Mouse (Mus musculus) E14TG2a.4 (cell line): ENCODE results near the gene Gm49384.
A peak's percentile ranks its signal among the peaks of the same experiment; 100 is the strongest.

Experiments used
- H3K27me3 ChIP-seq: 2 replicates; pipeline ENCODE4 v1.6.1; 2014; ENCODE audit warnings: low read length, control low read depth; ENCODE audit not compliant: insufficient read depth
- H3K36me3 ChIP-seq: 2 replicates; pipeline ENCODE4 v1.6.1; 2014; ENCODE audit warnings: low read length, control low read depth; ENCODE audit not compliant: insufficient read depth
- H3K4me1 ChIP-seq: replicated peaks from 2 replicates; pipeline ENCODE4 v1.6.1; 2014; ENCODE audit warnings: low read depth, low read length, control low read depth
- H3K4me3 ChIP-seq: replicated peaks from 2 replicates; pipeline ENCODE4 v1.5.1; 2014; ENCODE audit warnings: mild to moderate bottlenecking, low read length
- H3K9me3 ChIP-seq: 2 replicates; pipeline ENCODE4 v1.6.1; 2014; ENCODE audit warnings: low read length, control low read depth
- CTCF ChIP-seq: conservative IDR thresholded peaks from 2 replicates; pipeline ENCODE4 v1.5.1; 2014; ENCODE audit warnings: low read length
- NANOG ChIP-seq: IDR thresholded peaks from 2 replicates; pipeline ENCODE4 v1.6.1; 2014; ENCODE audit warnings: borderline replicate concordance, low read length, mixed read lengths
- POU5F1 ChIP-seq: IDR thresholded peaks from 2 replicates; pipeline ENCODE4 v1.6.1; 2014; ENCODE audit warnings: low read length, borderline replicate concordance

Gm49384 gene

DNA sequence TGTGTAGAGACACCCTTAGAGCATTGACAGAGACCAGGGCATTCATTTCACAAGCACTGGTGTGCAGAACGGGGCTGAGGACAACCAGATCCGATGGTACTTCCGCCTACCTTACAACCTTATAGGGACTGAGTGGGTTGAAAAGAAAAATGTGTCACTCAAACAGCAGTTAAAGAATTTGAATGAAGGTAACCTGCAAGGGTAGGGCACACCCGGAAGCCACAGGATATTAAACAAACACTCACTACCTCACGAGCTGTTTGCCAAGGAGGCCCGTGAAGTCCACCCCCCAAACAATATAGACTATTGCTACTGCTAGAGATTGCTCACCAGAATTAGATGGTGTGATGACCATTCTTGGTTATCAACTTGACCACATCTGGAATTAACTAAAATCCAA, 31.7 kb upstream of the Gm49384 start:
- Histone ChIP-seq H3K4me3 (no peak overlapping the region), H3K4me1 (no peaks in the 10 kb centered on the region), H3K27me3 (peaks cover 12% of the 10 kb centered on the region), H3K9me3 (no peaks in the 10 kb centered on the region), H3K36me3 (no peaks in the 10 kb centered on the region)
- TF ChIP-seq POU5F1 (no peak), NANOG (no peak)

DNA sequence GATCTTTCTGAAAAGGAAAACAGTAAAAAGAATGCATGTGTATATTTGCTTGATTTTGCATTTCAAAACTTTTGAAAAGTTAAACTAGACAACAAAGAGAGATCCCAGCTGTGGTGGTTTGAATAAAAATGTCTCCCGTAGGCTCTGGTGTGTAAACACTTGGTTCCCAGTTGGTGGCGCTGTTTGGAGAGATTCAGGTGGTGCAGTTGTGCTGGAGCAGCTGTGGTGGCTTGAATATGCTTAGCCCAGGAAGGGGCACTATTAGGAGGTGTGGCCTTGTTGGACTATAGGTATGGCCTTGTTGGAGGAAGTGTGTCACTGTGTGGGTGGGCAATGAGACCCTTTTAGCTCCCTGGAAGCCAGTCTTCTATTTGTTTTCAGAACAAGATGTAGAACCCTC, 25.2 kb upstream of the Gm49384 start:
- H3K36me3 ChIP-seq: peaks cover 19% of the 10 kb centered on the region
- TF ChIP-seq POU5F1 (no peak), CTCF (peak; percentile 74), NANOG (no peak)
- no peaks in the 10 kb centered on the region for H3K9me3 ChIP-seq
- H3K4me1 ChIP-seq: peaks cover 36% of the 10 kb centered on the region
- H3K4me3 ChIP-seq: no peak overlapping the region
- H3K27me3 ChIP-seq: no peaks in the 10 kb centered on the region

DNA sequence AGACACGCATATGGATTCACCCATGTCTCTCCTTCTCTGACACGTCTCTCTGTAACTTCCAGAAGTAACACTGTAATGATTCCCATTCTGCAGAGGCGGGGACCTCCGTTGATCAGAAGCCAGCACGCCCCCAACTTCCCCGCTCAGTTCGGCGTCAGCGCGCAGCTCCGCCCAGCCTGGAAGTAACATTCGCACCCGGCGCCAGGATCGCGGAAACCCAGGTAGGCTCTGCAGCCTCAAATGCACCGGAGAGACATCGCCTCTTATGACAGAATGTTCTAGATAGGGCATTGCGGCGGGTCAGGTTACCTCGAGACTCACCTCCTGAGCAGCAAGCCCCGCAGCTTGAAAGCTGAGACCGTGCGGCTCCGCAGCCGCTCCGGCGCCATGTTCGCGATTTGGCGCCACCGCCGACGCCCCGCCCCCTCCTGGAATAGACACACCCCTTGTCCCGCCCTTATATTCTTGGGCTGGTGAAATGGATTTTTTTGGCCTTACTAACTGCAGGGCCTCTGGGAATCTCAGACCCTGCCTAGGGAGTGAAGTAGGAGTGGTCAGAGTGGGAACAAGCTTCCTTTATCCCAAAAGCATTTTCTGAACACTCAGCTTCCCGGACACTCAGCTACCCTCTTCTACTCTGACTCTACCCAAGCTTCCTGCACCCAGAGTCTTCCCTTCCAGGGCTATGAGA, 23.9 kb upstream of the Gm49384 start, which contains the start of gene Pole2:
Gene Pole2 (minus strand): TSS at position 420 of the 691 bp plus-strand sequence.
- no peaks in the 10 kb centered on the region for H3K9me3 ChIP-seq
- TF ChIP-seq CTCF (no peak), NANOG (no peak)

DNA sequence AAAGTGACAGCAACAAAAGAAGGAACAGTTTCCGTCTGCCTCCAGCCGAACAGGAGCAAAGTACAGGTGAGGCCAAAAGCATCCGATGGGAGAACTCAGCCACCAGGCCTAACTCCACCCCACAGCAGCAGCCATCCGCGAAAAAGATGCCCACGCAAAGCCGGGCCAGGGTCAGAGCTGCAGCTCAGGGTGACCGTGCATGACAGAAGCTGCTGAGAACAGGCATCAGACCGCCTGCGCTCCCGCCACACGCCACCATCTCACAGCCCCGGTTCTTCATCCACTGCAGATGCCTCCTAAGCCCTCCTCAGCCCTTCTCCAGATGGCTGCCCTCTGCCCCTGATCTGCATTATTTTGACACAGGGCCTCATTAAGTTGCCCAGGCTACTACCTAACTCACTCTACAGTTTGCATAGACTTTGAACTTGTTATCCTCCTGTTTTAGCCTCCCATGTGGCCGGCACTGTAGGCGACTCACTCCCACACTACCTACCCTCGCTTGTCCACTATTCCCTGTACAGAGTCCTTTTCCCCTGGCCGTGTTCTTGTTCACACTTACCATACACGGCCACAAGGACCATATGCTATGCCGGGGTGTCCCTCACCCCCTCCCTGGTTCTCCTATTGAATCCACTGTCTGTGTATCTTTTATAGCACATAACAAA, 16.7 kb upstream of the Gm49384 start:
- H3K9me3 ChIP-seq: no peaks in the 10 kb centered on the region
- H3K4me1 ChIP-seq: peaks cover 50% of the 10 kb centered on the region
- TF ChIP-seq POU5F1 (no peak), CTCF (no peak), NANOG (no peak)
- no peaks in the 10 kb centered on the region for H3K27me3 ChIP-seq
- no peak overlapping the region for H3K4me3 ChIP-seq
- peaks cover 90% of the 10 kb centered on the region for H3K36me3 ChIP-seq

More for the DNA sequence above, 23.9 kb upstream of the Gm49384 start, which contains the start of gene Pole2:
- Histone ChIP-seq H3K4me3 (peak within 1 kb of the TSS; percentile 88), H3K36me3 (peaks cover 33% of the 10 kb centered on the region), H3K4me1 (peaks cover 36% of the 10 kb centered on the region), H3K27me3 (no peaks in the 10 kb centered on the region)

DNA sequence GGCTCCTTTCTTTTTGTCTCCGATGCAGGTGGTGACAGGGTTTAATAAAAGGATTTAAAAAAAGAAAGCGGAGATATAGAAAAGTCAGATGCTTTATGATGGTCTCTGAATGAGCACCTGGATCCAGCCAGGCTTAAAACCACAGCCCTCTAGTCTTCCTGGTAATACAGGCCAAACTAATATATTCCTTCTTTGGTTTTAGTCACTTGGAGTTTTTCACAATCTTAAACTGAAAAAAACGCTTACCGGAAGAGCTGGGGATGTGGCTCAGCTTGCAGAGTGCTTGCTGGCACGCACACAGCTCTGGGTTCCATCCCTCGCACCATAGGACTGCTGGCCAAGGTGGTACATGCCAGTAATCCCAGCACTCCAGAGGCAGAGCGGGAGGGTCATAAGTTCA, 12.5 kb upstream of the Gm49384 start:
- TF ChIP-seq NANOG (no peak), CTCF (no peak), POU5F1 (no peak)
- Histone ChIP-seq H3K4me3 (no peak overlapping the region), H3K36me3 (peaks cover 91% of the 10 kb centered on the region), H3K9me3 (no peaks in the 10 kb centered on the region), H3K4me1 (peaks cover 53% of the 10 kb centered on the region), H3K27me3 (no peaks in the 10 kb centered on the region)

DNA sequence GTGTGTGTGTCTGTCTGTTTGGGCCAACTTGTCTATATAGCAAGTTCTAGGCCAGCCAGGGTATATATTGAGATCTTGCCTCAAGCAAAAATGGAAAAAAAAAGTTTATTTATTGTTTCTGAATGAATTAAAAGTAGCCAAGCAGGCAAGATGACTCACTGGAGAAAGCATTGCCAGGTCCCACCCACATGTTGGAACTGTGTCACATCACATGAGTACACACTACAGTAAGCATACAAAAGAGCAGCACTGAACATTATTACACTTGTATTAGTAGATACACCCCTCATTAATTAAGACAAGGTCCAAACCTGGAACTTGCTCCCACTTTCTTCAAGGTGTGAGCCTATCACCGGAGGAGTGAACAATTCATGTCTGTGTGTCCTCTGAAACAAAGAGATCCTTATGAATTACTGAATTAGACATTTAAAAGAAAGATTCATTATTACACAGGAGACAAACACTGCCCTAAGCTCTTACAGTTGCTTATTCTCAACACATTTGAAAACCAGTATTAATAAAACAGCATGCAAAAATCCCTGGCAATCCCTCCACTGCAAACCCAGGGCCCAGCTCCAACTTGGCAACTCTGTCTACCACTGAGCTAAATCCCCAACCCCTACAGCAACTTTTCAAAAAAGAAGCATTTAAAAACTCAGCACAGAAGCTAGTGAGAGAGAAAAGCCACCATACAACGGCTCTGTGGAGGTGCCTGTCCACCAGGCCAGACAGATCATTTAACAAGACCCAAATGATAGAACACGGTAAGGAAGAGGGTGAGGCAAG, 11.1 kb upstream of the Gm49384 start:
- no peaks in the 10 kb centered on the region for H3K9me3 ChIP-seq
- H3K27me3 ChIP-seq: no peaks in the 10 kb centered on the region
- peaks cover 79% of the 10 kb centered on the region for H3K36me3 ChIP-seq
- H3K4me1 ChIP-seq: peaks cover 56% of the 10 kb centered on the region
- no peak for TF ChIP-seq NANOG
- TF ChIP-seq POU5F1: no peak
- TF ChIP-seq CTCF: no peak
- H3K4me3 ChIP-seq: no peak overlapping the region

DNA sequence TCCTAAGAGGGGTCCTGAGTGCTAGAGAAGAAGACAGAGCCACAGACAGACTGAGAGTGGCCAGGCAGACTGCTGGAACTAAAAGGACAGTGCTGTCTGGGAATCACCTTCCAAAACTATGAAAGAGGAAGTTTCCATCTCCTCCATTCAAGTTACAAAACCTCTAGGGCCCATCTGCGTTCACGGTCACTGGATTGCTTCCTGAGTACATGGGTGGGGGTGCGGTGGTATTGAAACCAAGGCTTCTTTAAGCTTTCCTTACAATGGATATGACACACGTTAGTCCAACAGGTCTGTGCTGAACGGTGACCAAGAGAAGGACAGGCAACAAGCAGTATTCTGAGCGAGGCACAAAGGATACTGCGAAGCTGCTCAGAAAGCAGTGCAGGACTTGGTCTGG, 10.3 kb upstream of the Gm49384 start:
- Histone ChIP-seq H3K36me3 (peaks cover 76% of the 10 kb centered on the region), H3K27me3 (no peaks in the 10 kb centered on the region), H3K4me1 (peaks cover 60% of the 10 kb centered on the region), H3K9me3 (no peaks in the 10 kb centered on the region), H3K4me3 (no peak overlapping the region)
- no peak for TF ChIP-seq CTCF

DNA sequence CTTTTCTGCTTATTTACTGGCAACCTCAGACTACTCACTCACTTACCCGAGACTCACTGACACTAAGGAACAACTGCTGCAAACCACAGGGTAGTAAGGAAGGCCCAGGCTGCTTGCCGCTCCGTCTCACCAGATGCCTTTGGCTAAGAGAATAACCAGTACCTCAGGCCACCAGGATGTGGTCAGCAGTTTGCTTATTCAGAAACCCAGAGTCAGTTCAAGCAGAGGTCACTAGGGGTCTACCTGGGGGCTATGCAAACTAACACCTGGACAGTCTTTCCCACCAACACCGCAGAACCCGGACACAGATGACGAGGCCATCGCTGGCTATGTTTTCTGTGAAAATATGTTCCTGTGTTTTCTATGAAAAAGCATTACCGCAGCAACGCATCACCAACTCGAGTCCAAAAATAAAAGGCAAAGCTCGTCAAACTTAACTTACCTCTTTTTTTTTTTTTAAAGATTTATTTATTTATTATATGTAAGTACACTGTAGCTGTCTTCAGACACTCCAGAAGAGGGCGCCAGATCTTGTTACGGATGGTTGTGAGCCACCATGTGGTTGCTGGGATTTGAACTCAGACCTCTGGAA, 9.2 kb upstream of the Gm49384 start:
- H3K4me1 ChIP-seq: peaks cover 51% of the 10 kb centered on the region
- H3K4me3 ChIP-seq: no peak overlapping the region
- TF ChIP-seq NANOG (no peak), CTCF (no peak), POU5F1 (no peak)
- H3K36me3 ChIP-seq: peaks cover 73% of the 10 kb centered on the region
- no peaks in the 10 kb centered on the region for H3K27me3 ChIP-seq
- no peaks in the 10 kb centered on the region for H3K9me3 ChIP-seq
